Mouse (Mus musculus) embryonic fibroblast, embryonic 13.5 days (primary cell): ENCODE results near the gene Fkbp11. TPM values are rescaled to one million over a fixed set of nuclear protein-coding genes. Genes with fewer than 3 reads are reported as not detected.

Experiments used
- H3K27ac ChIP-seq: 2 replicates; pipeline ENCODE4 v1.5.1; 2012; ENCODE audit warnings: low read length, control low read depth, inconsistent platforms; ENCODE audit not compliant: insufficient read depth
- H3K4me1 ChIP-seq: 2 replicates; pipeline ENCODE4 v1.6.1; 2011; ENCODE audit warnings: low read length; ENCODE audit not compliant: control insufficient read depth, insufficient read depth
- H3K4me3 ChIP-seq: 2 replicates; pipeline ENCODE4 v1.5.1; 2011; ENCODE audit warnings: mild to moderate bottlenecking, control low read depth, low read length; ENCODE audit not compliant: insufficient read depth
- CTCF ChIP-seq: IDR thresholded peaks from 2 replicates; pipeline ENCODE4 v1.5.1; 2011; ENCODE audit warnings: mild to moderate bottlenecking, control low read depth, low read length, moderate library complexity, borderline replicate concordance; ENCODE audit not compliant: insufficient read depth
- POLR2A ChIP-seq: IDR thresholded peaks from 2 replicates; pipeline ENCODE4 v1.6.1; 2011; ENCODE audit warnings: low read depth, mild to moderate bottlenecking, control low read depth, low read length, moderate library complexity
- polyA plus RNA-seq: library from polyadenylated mRNA; stranded (reverse); fragments of >200 nt; gene quantifications from 2 replicates; pipeline ENCODE4 v1.2.4, GENCODE M21; 2011; ENCODE audit warnings: low read depth; ENCODE audit not compliant: missing spikeins, insufficient read length

Gene Fkbp11
- 48.6 and 57.3 TPM in 2 replicates for polyA plus RNA-seq

GRCm38 (mm10) chr15:98727443-98728321, at the start of gene Fkbp11:
TSS of gene Fkbp11 (minus strand) at chr15:98728198.
- Histone ChIP-seq H3K27ac (no peak within 1 kb of the TSS), H3K4me3 (peak within 1 kb of the TSS; percentile 55), H3K4me1 (no peaks in the 10 kb centered on the region)
- TF ChIP-seq CTCF = no peak
- TF ChIP-seq POLR2A = peak; percentile 86

DNA sequence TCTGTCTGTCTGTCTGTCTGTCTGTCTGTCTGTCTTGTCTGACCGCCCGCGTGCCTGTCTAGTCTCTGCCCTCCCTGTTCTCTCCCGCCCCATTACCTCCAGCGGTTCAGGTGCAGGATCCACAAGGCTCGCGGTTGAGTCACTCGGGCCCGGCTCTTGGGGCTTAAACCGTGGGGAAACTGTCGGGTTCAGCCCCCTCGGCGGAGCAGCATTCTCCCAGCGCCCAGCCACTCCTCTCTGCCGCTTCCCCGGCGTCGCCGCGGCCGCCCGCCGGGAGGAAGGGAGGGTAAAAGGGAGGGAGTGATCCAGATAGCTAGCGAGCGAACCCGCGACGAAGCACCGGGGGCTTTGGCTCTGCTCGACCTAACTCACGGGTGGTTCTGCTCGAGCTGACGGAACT, 49.8 kb upstream of the Fkbp11 start, which contains the start of gene Wnt10b:
TSS of gene Wnt10b (minus strand) at position 389 of the 400 bp plus-strand sequence.
- Histone ChIP-seq H3K4me1 (peaks cover 23% of the 10 kb centered on the region), H3K27ac (peak within 1 kb of the TSS; percentile 23; the same call in 1 of the 2 replicates), H3K4me3 (peak within 1 kb of the TSS; percentile 26)
- TF ChIP-seq CTCF (no peak), POLR2A (no peak)

DNA sequence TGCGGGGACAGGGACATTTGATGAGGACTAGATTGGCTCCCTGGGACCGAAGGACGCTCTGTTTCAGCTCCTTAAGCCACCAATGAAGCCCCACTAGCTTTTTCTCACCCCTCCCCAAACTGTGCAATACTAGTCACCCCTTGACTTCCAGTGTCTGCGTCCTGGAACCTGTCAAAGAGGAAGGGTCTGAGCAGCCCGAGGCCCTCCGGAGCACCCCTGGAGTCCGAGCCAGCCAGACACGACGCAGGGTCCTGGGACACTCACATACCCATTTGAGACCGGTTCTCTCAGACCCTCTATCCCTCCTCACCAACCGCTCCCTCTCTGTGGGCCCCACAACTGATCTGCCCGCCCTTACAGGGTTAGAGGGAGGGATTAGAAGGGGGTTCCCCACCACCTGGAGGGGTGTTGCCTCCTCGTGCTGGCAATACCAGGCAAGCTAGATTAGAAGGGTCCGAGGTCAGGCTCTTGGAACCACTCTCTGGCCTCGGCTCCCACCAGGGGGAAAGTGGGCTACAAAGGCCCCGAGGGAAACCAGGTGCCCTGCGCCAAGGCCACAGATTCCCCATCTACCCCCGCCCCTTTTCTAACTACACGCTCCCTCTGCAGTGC, 49.1 kb upstream of the Fkbp11 start:
- Histone ChIP-seq H3K4me3 (peak overlapping the region; percentile 26), H3K27ac (no peak overlapping the region), H3K4me1 (peaks cover 23% of the 10 kb centered on the region)
- no peak for TF ChIP-seq POLR2A
- no peak for TF ChIP-seq CTCF

DNA sequence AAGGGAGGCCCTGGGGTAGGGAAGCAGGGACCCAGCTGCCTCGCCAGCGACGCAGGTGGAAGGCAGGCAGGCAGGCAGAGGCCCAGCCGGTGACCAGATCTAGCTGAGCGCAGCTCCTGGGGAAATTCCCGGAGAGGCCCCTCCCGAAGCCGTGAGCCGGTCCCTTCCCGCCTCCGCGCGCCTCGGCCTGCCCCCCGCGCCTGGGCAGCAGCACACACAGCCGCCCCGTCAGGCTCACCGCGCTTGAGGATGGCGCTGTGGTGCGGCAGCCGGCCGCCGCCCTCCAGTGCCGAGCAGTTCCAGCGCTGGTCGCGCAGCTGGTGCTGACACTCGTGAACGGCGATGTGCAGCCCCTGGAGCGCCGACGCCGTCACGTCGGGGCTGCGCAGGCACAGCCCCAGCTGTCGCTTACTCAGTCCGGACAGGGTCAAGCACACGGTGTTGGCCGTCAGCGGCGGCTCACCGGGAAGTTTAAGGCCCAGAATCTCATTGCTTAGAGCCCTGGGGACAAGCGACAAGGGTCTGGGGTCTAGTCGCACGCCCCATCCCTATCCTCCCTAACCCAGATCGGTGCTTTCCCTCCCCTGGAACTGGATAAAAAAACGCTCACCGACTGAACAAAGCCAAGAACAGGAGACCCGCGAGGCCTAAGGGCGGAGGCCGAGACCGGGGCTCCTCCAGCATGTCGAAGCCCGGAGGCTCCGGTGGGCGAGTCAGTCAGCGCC, 48.4 kb upstream of the Fkbp11 start:
- H3K27ac ChIP-seq = no peak overlapping the region
- H3K4me3 ChIP-seq = peak overlapping the region; percentile 26; the same call in 1 of the 2 replicates
- peaks cover 23% of the 10 kb centered on the region for H3K4me1 ChIP-seq
- no peak for TF ChIP-seq CTCF
- no peak for TF ChIP-seq POLR2A

GRCm38 (mm10) chr15:98775533-98775932, 47.5 kb upstream of the Fkbp11 start:
- peaks cover 17% of the 10 kb centered on the region for H3K4me1 ChIP-seq
- H3K27ac ChIP-seq = no peak overlapping the region
- TF ChIP-seq POLR2A (no peak), CTCF (no peak)
- no peak overlapping the region for H3K4me3 ChIP-seq

- Histone ChIP-seq H3K27ac (no peak overlapping the region), H3K4me1 (peaks cover 10% of the 10 kb centered on the region), H3K4me3 (no peak overlapping the region)
- no peak for TF ChIP-seq POLR2A
- no peak for TF ChIP-seq CTCF
These were observed 46.1 kb upstream of the Fkbp11 start for GRCm38 (mm10) chr15:98774096-98774495.

GRCm38 (mm10) chr15:98772511-98773211, 44.7 kb upstream of the Fkbp11 start:
- TF ChIP-seq CTCF = no peak
- no peak for TF ChIP-seq POLR2A
- no peak overlapping the region for H3K4me3 ChIP-seq
- peaks cover 10% of the 10 kb centered on the region; the same call in 1 of the 2 replicates for H3K4me1 ChIP-seq
- H3K27ac ChIP-seq = no peak overlapping the region

- Histone ChIP-seq H3K4me3 (no peak overlapping the region), H3K27ac (no peak overlapping the region), H3K4me1 (peaks cover 11% of the 10 kb centered on the region; the same call in 1 of the 2 replicates)
- TF ChIP-seq POLR2A (no peak), CTCF (no peak)
These were observed 43.9 kb upstream of the Fkbp11 start for GRCm38 (mm10) chr15:98771813-98772425.

DNA sequence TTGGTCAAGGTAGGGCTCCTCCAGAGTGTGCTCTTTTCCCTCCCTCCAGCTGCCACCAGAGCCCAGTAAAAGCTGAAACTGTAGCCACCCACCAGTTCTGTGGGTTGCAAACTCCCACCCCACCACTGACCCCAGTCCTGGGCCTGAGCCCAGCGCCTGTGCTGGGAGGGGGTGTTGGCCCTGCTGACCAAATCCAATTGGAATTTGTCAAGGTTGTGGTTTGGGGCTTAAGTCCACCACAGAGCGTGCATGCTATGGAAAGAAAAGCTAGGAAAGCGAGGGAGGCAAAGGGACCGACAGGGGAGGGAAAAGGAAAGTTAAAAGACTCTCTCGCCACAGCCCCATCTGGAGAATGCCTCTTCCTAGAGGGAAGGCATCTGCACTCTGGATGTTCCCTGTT, 40.3 kb upstream of the Fkbp11 start:
- no peak overlapping the region for H3K27ac ChIP-seq
- H3K4me1 ChIP-seq = peaks cover 8% of the 10 kb centered on the region; the same call in 1 of the 2 replicates
- H3K4me3 ChIP-seq = no peak overlapping the region
- no peak for TF ChIP-seq POLR2A

DNA sequence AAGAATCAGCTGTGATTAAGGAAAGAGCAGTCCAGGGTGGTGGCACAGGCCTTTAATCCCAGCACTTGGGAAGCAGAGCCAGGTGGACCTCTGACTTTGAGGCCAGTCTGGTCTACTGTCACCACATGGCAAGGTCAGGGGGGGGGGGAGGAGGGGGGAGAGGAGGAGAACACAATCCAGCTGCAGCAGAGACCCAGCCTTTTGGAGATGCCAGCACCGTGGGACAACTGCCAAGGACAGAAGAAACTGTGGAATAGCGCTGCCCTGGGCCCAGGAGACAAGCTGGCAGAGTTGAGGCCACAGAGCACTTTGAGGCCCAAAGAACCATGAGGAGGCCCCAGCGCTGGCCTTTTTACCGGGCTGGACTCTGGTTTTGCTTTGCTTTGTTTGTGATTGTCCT, 37.9 kb upstream of the Fkbp11 start:
- H3K4me1 ChIP-seq = peaks cover 13% of the 10 kb centered on the region
- no peak for TF ChIP-seq CTCF
- TF ChIP-seq POLR2A = no peak

More for the DNA sequence above, 37.9 kb upstream of the Fkbp11 start:
- Histone ChIP-seq H3K4me3 (no peak overlapping the region), H3K27ac (no peak overlapping the region)
